Mouse (Mus musculus) lung, postnatal 14 days (tissue): ENCODE results near the gene Zswim8.

Experiments
- DNase-seq: peaks from one replicate; pipeline ENCODE4 v3.0.0; 2021

Gene Zswim8

DNA sequence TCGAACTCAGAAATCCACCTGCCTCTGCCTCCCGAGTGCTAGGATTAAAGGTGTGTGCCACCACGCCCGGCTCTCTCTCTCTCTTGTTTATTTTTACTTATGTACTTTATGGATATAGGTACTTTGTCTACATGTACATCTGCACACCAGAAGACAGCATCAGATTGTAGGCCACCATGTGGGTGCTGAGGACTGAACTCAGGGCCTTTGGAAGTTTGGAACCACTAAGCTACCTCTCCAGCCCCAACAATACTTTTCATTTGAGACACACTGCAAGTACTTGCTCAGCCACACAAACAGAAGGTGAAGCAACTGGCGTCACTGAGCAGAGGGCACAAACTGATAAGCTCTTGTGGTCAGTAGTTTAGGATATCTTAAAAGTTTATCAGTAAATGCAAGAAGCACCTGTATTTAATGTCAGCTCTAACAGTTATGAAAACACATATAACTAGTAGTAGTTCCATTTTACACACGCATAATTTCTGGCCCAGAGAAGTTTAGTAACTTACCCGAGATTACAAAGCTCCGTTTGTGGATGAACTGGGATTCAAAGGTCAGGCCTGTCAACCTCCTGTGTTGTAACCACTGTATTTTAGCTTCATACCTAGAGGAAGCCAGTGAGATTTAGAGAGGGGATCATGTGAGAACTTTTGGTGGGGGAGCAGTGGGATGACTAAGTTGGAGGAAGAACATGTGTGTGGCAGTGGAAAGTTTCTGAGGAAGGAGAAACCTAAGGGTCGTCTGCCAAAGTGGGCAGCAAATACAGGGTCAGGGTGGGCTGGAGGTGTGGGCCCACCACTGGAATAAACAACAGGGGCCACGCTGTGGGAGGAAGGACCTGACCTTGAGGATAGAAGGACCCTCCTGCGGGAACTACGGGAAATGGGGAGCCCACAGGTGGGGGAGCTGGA, 25.9 kb downstream of the Zswim8 start:
- no peak for DNase-seq

DNA sequence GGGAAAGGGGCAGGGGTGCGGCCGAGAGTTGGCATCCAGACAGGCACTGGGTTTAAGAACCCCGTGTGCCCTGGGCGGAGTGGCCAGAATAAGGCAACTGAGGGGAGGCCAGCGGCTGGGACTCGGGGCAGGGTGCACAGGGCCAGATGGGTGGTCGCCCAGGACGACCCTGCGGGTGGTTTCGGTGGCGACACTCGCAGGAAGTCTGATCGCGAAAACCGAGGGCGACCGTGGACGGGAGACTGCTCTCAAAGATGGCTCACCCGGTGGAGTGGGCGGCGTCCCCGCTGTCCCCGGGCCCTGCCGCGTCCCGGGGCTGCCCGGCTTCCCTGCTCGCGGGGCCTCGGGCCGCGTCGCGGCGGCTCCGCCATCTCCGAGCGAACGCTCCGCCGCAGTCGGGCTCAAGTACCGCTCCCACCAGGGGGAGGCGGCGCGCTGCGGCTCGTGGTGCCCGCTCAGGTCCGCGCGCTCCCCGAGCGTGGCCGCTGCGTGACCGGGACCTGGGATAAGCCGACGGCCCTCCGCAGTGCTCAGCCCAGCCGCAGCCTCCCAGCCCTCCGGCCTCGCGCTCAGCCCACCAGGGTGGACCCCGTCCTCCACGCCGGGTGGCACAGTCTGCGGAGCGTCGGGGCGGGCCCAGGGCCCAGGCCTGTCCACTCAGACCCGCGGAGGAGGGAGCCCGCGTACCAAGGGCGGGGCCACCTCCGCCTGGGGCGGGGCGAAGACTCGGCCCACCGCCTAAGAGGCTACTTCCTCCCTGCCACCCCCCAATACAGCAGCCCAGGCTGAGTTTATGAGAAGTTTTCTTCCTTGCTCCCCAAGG, 26.8 kb downstream of the Zswim8 start, which contains the start of gene Ndst2:
Gene Ndst2, minus strand, starts transcription at position 611 of the 823 bp plus-strand sequence.
- peak; percentile 89 for DNase-seq

DNA sequence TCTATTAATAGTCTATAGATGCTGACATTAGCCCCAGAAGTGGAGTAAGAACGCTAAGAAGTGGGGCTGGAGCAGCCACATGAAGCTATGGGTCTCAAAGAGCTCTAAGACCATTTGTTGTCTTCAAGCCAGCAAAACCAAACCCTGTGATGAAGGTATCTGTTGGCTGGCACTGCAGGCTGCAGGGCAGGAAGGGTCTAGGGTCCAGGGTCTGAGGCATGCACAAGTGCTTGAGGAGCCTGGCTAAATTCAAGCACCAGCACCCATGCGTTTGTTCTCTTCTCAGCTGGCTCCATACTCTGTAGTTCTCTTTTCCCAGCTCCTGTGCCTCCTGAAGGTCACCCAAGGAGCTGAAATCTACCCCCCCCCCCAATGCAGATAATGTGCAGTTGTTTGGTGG, 27.7 kb downstream of the Zswim8 start:
- DNase-seq: no peak

DNA sequence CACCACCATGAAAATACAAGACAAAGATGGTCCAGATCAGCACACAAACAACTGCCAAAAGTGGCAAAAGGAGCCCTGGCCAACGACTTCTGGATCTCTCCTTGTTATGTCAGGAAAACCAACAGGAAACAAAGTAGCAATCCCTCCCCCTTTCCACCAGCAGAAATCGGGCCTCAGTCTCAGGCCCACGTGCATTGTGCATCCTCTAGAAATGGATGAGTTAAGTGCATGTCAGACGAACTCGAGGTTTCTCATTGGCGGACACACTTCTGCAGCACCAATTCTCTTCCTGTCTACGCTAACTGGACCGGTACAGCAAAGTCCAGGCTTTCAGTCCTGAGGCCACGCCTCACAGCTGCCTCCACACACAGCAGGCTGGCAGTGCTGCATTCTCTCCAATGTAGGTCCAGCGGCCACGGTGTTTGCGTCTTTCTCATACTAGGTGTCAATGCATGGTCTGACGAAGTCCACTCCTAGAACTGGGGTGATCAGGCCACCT, 28.6 kb downstream of the Zswim8 start:
- DNase-seq: no peak

DNA sequence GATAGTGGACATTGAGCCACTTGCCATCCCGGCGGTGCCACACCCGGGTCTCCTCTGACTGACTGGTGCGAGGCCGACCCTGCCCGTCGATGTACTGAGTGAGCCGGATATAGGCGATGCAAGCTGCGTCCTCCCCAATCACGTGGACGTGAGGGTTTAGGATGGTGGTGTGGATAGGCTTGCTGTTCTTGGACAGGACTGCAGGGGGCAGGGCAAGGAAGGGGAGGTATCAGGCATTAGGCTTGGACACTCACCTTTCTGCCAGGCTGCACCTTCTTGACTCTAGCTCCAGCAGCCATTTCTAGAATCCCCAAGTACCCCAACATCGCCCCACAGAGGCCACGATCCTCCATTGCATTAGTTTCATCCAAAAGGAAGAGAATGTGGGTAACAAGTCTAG, 30.0 kb downstream of the Zswim8 start:
- DNase-seq: peak; percentile 66

DNA sequence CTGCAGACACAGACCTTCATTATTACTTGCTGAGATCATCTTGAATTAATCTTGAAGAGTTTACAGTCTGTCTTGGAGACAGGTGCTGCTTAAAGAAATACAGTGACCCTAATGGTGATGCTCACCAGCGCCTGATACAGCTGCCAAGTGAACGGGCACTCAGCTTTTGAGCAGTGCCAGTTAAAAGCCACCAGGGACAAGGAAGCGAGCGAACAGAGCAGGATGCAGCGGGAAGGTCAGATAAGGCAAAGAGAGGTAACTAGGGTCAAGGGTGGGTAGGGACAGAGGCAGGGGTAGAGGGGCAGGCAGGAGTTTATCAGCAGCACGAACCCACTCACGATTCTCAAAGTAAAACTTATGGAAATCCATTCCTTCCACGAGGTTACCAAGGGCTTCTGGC, 31.2 kb downstream of the Zswim8 start:
- DNase-seq: no peak

DNA sequence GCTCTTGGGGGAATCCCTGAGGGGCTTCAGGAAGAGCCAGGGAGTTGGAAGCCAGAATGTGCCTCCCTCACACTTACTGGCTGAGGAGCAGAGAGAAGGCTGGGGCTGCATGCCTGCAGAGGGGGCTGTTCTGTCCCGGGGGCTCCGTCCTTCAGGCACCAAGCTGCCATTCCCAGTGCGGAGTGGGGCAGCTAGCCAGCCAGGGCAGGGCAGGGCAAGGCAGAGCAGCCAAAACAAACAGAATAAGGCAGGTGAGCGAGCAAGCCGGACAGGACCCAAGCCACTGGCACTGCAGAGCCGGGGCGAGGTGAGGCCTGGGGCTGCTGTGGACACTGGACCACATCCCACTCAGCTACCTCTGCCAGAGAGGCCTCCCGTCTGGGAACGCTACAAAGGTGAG, 33.9 kb downstream of the Zswim8 start:
- peak; percentile 49 for DNase-seq

DNA sequence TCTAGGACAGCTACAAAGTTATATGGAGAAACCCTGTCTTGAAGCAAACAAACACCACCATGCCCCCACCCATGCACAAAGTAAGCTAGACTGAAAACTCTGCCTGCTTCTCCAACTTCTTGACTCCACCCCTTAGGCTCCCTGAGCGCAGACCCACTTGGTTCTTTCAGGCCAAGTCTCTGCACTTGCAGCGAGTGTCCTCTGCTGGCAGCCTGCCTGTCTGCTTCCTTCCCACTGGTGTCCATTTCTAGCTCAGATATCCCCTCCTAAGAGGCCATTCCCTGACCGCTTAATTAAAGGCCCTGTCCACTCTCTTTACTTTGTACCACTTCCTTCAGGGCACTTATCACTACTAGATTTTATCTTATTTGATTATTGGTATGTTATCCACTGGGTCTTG, 36.3 kb downstream of the Zswim8 start:
- DNase-seq: peak; percentile 38

DNA sequence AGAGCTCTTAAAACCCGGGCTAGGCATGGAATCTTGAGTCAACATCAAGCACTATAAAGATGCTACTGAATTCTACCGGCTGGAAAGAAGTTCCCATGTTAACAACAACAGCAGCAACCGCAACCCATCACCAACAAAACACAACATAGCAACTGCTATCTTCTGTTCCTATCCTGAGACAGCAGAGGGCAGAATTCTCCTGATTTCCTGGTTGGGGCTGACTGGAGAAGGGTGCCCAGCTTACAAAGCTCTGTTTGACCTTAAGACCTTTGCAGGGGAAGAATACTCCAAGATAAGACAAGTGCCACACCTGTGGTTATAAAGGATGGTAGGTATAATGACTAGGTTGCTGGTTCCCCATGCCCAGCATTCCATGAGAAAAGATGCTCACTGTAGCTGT, 39.6 kb downstream of the Zswim8 start:
- DNase-seq: no peak

DNA sequence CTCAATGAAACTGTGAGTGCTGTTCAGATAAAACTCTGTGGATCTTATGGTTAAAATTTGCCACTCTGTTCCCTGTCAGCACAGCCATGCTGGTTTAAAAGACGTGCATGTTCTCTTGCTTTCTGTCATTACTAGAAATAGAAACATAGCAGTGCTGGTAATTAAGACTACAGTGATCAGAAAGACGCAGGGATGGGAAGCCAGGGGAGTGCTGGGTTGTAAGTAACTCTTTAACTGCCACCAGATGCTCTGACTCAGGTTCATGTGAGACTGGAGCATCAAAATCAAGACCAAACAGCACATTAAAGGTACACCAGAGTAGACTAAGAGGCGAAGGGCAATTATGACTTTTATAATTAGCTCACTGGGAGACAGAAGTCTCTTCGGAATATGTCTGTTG, 41.0 kb downstream of the Zswim8 start:
- DNase-seq: no peak

DNA sequence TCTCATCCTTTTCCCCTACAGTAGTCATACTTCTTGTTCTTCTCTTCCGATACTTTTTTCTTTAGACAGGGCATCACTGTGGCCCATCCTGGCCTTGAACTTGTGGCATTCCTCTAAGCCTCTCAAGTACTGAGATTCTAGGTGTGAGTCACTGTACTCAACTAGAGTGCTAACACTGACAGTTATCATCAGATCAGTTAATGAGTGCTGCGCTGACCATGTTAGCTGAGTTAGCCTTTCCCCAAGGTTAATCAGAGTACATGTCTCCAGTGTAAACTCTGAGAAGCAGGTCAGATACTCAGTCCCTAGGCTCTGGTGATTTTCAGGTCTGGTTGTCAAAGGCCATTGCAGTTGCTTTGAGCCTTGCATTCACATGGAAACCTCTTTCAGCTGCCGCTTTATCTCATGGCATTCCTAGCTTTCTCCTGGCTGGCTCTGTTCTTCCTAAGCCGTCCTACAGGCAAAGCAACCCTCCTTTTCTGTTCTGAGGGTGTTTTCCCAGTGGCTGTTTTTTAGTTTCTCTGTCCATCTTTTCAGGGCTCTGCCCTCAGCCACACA, 42.2 kb downstream of the Zswim8 start:
- DNase-seq: no peak

DNA sequence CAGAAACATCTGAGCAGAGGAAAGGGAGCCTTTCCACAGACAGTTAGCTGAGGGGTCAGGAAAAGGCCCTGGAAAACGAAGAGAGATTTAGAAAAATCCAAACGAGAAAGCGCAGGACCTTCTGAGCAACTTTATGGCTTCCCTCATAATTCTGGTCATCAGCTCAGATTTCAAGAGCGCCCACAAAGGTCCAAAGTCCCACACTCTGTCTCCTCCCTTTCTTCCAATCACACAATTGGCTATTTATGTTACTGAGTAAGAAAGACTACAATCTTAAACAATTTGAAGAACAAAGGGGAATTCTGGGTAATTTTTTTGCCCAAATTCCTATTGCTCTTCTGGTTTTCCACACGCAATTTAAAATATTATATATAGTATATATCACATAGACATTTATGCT, 43.2 kb downstream of the Zswim8 start:
- DNase-seq: no peak

DNA sequence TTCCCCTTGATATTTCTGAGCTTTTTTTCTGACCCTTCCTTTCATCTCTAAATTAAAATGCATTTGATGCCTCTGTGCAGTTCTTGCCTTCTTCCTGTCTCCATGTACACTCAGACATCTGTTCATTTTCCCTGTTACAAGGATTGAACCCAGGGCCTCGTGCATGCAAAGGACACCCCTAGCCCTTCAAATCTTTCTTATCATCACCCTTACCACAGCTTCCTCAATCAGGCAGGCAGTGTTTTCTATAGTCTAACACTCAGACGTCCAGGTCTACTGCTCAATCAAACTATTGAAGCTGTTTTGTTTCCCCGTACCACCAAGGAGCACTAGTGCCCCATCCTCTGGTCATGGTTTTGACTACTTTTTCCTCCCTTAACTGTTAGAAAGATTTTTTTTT, 46.4 kb downstream of the Zswim8 start:
- no peak for DNase-seq

DNA sequence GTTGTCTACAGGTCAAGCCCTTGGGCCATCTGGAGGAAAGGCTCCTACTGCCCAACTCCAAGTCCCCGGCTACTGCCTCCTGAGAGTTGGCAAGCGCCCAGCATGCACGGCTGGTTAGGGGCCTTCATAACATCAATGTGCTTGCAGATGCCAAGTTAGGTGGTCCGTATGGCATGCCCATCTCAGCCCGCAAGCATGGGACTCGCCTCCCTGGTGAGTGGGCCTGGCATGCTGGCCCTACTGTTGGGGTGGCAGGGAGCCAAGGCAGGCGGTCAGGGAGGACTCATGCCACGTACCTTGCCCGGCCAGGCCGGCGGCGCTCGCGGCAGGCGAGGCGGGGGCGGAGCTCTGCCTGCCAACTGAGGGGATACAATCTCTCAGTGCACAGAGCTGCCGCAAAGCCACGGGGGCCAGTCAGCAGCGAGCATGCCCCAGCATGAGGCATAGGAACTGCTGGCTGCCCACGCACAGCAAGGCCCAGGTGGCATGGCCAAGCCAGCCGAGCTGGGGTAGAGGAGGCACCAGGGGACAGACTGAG, 50.1 kb downstream of the Zswim8 start:
- DNase-seq: no peak

DNA sequence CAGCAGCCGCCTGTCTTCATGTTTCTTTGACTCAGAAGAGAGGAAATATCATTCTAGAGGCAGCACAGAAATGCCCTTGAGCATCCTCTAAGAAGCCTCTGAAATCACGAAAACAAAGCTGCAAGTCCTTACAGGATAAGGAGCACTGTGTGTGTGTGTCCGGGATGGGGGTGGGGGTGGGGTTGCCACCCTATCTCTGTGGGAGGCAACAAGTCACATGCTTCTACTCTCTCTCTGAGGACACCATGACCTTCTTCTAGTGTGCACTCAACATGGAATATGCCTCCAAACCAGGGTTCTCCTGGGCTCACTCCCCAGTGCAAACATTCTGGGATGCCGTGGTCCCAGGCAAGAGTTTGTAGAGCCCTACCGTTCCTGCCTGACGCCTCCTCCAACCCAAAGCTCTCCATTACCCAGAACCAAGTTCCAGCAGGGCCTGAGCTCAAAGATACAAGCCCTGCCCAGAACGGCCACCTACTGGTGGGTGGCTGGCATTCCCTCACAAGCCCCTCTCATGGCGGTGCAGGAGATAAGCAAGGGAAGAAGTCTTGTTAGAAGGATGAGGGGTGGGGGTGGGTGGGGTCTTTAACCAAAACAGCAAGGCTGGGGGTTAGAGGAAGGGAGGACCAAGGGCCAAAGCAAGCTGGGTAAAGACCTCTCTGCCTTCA, 51.5 kb downstream of the Zswim8 start:
- DNase-seq: no peak

DNA sequence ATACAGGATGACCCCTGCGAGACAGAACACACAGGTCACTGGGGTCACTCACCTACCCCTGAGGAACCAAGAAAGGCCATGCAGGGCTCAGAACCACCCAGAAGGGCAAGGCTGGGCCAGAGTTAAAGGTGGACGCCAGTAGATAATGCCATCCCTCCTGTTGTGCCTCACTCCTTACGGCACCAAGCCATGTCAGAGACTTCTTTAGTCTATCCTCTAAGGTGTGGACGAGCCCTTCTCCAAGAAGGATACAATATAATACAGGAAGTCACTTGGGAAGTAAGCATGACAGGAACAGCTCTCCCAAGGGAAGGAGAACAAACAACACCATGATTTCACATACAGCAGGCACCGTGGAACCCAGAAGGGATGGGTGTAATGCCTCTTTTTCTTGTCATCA, 57.6 kb downstream of the Zswim8 start:
- DNase-seq: no peak

DNA sequence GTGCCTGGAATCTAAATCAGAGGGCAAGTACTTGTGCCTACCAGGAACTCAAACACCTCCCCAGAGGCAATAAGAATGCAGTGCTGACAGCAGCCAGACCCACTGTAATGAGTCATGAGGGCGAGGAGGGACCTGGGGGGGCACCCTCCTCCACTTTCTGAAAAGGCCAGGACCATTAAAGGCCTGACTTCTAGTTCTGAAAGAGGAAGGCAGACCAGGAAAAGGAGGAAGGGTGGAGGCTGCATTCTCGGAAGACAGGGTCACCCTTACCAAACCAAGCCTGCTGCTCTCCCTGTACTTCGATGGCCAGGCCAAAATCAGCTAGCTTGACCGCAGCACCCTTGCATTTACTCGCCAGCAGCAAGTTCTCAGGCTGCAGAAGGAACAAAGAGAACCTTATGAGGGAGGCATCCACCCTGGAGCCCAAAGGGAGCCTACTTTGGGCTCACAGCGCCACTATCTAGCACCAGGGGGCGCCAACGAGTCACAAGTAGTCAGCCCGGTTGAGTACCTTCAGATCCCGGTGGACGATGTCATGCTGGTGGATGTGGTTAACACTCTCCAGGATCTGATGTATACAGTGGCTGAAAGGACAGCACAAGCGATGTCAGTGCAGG, 58.4 kb downstream of the Zswim8 start:
- DNase-seq: peak; percentile 94

DNA sequence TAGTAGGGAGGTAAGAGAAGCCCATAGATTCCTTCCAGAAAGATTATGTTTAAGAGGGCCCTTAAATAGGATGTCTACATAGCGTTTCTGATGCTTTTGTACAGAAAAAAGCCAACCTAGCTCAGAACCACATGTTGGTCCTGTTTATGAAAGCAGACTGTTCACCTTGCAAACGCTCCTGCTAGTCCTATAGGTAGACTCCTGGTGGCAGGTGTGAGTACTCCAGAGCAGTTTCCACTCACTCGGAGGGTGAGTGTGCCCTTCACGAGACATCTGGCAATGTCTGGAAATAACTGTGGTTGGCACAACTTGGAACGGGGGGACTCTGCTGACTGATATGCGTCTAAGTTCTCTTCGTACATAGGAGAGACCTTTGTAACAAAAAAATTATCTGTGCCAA, 60.6 kb downstream of the Zswim8 start:
- no peak for DNase-seq

DNA sequence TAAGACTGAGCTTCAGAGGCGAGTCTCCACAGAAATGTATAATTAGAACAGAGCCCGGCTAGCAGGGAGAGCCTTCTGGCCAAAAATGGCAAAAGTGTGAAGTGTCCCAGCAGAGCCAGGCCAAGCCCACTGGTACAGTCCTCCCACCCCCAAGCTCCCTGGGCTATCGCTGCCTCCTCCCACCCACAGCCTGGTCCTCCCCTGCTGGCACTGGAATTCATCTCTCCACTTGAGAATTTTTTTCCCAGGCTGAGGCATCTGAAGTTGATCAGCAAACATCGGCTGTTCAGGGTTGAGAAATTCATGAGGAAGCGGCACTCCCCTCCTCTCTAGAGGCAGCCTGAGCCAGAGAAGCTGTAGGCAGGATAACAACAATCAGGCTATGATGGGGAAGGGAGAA, 61.2 kb downstream of the Zswim8 start:
- DNase-seq: peak; percentile 73

DNA sequence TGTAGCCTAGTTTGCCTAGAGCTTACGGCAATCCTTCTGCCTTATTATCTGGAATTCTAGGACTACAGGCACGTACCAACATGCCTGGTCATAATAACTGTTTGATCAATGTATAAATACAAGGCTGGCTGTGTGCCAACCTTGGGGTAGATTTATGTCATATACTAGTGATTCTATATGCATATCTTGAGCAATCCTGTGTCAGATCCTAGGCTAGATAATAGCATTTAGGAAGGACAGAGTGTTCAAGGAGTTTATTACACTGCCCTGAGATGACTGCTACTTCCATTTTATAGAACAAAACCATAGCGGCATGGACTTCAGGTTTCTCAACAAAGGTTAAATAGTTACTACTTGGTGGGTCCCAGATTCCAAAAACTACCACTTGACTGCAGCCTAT, 64.6 kb downstream of the Zswim8 start:
- DNase-seq: no peak

DNA sequence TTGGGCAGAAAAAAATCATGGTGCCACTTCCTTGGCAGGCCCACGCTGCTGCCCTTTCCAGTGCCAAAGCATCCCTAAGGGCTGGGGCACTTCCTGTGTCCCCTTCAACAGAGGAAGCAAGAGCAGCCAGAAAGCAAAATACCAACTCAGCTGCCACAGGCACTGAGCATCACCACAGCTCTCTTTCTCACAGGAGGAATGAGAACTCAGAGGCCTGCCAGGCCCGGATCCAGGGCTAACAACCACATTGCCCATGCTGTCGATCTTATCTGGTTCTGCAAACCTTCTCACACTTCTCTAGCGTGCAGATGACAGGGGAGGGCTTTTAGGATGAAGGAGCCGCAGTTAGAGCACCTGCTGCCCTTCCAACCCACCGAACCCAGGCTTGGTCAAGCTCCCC, 65.5 kb downstream of the Zswim8 start:
- DNase-seq: no peak
